Mouse (Mus musculus): ENCODE results near the gene Grcc10. TPM values are rescaled to one million over a fixed set of nuclear protein-coding genes. Genes with fewer than 3 reads are reported as not detected.
A peak's percentile ranks its signal among the peaks of the same experiment; 100 is the strongest.

Gene Grcc10
- polyA plus RNA-seq, 1 experiment from 2014 or later: 364 TPM

DNA sequence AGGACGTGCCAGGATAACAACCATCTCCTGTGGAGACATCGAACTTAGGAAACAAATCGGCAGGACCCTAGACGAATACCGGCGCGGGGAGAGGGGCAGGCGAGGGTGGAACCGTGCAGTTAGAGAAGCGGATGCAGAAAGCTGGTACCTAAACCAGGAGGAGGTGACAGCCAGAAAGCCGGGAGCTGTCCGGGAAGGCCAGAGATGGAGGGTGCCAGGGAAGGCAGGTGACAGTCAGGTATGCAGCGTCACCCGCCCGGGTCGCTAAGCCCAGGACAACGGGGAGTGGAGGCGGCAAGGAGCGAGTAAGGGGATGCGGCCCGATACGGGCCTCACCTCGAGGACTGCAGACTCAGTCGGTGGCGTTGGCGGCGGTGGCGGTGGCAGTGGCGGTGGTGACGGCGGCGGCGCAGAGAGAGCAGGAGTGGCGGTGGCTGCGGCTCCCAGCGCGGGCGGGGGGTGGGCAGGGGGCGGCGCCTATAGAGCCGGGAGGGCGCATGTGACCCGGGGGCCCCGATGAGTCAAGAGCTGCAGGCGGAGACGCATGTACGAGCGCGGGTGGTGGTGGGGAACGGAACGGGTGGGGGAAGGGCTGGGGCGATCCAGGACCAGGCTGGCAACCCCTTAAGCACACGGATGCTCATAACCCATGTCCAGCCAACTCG, 28.1 kb upstream of the Grcc10 start, which contains the start of gene Eno2:
Gene Eno2 (minus strand): TSS at position 573 of the 665 bp plus-strand sequence.
- peak; percentile 3; the same call in 1 of the 2 replicates for ATAC-seq (ENCODE audit: extremely low read depth, insufficient number of reproducible peaks, low FRiP score, low TSS enrichment)
- under 1% methylated on average over 54 of the region's 54 CpGs for WGBS
- Histone ChIP-seq H3K4me2 (peak within 1 kb of the TSS; percentile 77), H3K27me3 (replicated peaks) (peaks cover 43% of the 10 kb centered on the region), H3K27ac (replicated peaks) (no peak within 1 kb of the TSS), H3K4me3 (peak within 1 kb of the TSS; percentile 54), H3K36me3 (no peaks in the 10 kb centered on the region), H3K4me1 (peaks cover 27% of the 10 kb centered on the region), H3K9ac (peak within 1 kb of the TSS; percentile 78), H3K9me3 (no peaks in the 10 kb centered on the region)

- Histone ChIP-seq H3K9me3 (no peaks in the 10 kb centered on the region), H3K9ac (peak overlapping the region; percentile 78), H3K36me3 (no peaks in the 10 kb centered on the region), H3K4me1 (peaks cover 27% of the 10 kb centered on the region), H3K4me3 (peak overlapping the region; percentile 54), H3K27ac (replicated peaks) (no peak overlapping the region), H3K27me3 (replicated peaks) (peaks cover 48% of the 10 kb centered on the region), H3K4me2 (peak overlapping the region; percentile 77)
- ATAC-seq (ENCODE audit: extremely low read depth, insufficient number of reproducible peaks, low FRiP score, low TSS enrichment): no peak
- 6% methylated on average over 9 of the region's 9 CpGs for WGBS
Observed at GRCm38 (mm10) chr6:124768704-124769044, 27.5 kb upstream of the Grcc10 start.

DNA sequence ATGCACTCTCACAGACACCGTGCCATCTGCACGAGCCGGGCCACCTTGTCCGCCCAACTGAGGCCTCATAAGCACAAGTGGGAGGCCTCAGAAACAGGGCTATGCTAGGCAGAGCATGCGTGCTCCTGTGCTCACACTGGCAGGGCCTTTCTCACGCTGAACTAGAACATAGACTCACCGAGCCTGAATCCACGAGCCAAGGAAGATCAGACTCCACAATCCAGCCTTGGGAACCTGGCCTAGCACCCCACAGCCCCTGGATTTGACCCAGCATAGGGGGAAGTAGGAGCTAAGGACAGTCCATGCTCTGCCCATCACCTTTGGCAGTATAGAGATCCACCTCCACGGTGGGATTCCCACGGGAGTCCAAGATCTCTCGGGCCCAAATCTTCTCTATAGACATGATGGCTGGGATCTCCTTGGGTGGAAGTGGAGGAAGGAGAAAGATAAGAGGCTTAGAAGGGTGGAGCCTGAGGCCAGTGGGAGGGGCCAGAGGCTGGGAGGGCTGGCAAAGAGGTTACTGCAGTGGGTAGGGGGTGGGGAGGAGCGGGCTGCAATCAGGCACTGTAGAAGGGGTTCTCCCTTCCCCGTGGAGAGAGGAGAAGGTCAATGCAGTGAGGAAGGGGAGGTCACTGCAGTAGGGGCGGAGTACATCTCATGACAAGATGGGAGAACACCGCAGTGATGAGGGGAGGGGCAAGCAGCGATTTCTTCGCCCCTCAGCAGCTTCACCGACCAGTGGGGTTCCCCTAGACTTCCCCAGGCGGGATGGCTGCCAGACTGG, 26.9 kb upstream of the Grcc10 start:
- no peaks in the 10 kb centered on the region for H3K36me3 ChIP-seq
- peak overlapping the region; percentile 54 for H3K4me3 ChIP-seq
- peak; percentile 51; the same call in 1 of the 2 replicates for ATAC-seq (ENCODE audit: extremely low read depth, insufficient number of reproducible peaks, low FRiP score, low TSS enrichment)
- peaks cover 27% of the 10 kb centered on the region for H3K4me1 ChIP-seq
- H3K27me3 ChIP-seq (replicated peaks): peaks cover 48% of the 10 kb centered on the region
- H3K27ac ChIP-seq (replicated peaks): no peak overlapping the region
- no peaks in the 10 kb centered on the region for H3K9me3 ChIP-seq
- peak overlapping the region; percentile 77 for H3K4me2 ChIP-seq
- 26% methylated on average over 19 of the region's 19 CpGs for WGBS
- peak overlapping the region; percentile 78 for H3K9ac ChIP-seq

DNA sequence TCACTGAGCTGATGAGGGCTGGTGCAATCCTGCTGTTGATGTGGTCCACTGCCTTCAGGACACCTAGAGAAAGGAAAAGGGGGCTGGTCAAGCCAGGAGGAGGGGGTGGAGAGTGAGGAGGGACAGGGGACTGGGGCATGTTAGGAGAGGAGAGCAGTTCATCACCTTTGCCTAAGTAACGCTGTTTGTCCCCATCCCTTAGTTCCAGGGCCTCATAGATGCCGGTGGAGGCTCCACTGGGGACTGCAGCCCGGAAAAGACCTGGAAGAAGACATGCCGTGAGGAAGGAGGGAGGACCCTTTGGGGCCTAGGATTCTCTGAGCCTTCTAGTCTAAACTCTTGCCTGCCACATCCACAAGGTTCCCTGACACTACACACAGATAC, 26.4 kb upstream of the Grcc10 start:
- Histone ChIP-seq H3K27me3 (replicated peaks) (peaks cover 54% of the 10 kb centered on the region), H3K36me3 (no peaks in the 10 kb centered on the region), H3K4me1 (peaks cover 27% of the 10 kb centered on the region), H3K4me3 (no peak overlapping the region), H3K9ac (0 out of 2 replicates have a peak overlapping the region, but pooled peaks have one; percentile 24), H3K4me2 (no peak overlapping the region), H3K9me3 (no peaks in the 10 kb centered on the region), H3K27ac (replicated peaks) (no peak overlapping the region)
- WGBS: 46% methylated on average over 4 of the region's 4 CpGs
- no peak for ATAC-seq (ENCODE audit: extremely low read depth, insufficient number of reproducible peaks, low FRiP score, low TSS enrichment)

DNA sequence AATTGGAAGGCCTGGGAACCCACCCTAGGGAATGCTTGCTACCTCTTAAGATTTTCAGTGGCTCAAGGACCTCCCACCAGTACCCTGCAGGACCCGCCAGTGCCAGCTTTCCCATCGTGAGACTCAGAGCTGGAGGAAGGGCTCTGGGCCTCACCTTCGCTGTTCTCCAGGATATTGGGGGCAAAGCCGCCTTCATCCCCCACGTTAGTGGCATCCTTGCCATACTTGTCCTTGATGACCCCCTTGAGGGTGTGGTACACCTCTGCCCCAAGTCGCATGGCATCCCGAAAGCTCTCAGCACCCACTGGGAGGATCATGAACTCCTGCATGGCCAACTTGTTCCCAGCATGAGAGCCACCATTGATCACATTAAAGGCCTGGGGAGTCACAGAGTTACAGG, 24.8 kb upstream of the Grcc10 start:
- no peak for ATAC-seq (ENCODE audit: extremely low read depth, insufficient number of reproducible peaks, low FRiP score, low TSS enrichment)
- H3K4me3 ChIP-seq: no peak overlapping the region
- no peak overlapping the region for H3K4me2 ChIP-seq
- 79% methylated on average over 7 of the region's 7 CpGs for whole genome bisulfite sequencing
- H3K9ac ChIP-seq: no peak overlapping the region
- no peak overlapping the region for H3K27ac ChIP-seq (replicated peaks)
- no peaks in the 10 kb centered on the region for H3K9me3 ChIP-seq
- H3K4me1 ChIP-seq: peaks cover 27% of the 10 kb centered on the region
- H3K36me3 ChIP-seq: no peaks in the 10 kb centered on the region
- peaks cover 67% of the 10 kb centered on the region for H3K27me3 ChIP-seq (replicated peaks)

GRCm38 (mm10) chr6:124759259-124759658, 18.1 kb upstream of the Grcc10 start:
- ATAC-seq (ENCODE audit: extremely low read depth, insufficient number of reproducible peaks, low FRiP score, low TSS enrichment): no peak
- H3K4me3 ChIP-seq: peak overlapping the region; percentile 18
- under 1% methylated on average over 5 of the region's 5 CpGs for WGBS

GRCm38 (mm10) chr6:124758849-124759232, 17.7 kb upstream of the Grcc10 start:
- peak overlapping the region; percentile 98 for H3K9ac ChIP-seq
- ATAC-seq (ENCODE audit: extremely low read depth, insufficient number of reproducible peaks, low FRiP score, low TSS enrichment): no peak

More at GRCm38 (mm10) chr6:124759259-124759658, 18.1 kb upstream of the Grcc10 start:
- peaks cover 38% of the 10 kb centered on the region for H3K27me3 ChIP-seq (replicated peaks)
- H3K4me2 ChIP-seq: peak overlapping the region; percentile 84
- peaks cover 39% of the 10 kb centered on the region for H3K4me1 ChIP-seq
- H3K27ac ChIP-seq (replicated peaks): peak overlapping the region; percentile 99
- H3K36me3 ChIP-seq: no peaks in the 10 kb centered on the region
- no peaks in the 10 kb centered on the region for H3K9me3 ChIP-seq
- peak overlapping the region; percentile 98 for H3K9ac ChIP-seq

GRCm38 (mm10) chr6:124757909-124758848, 17.0 kb upstream of the Grcc10 start:
- H3K4me3 ChIP-seq: peak overlapping the region; percentile 83
- peaks cover 29% of the 10 kb centered on the region for H3K27me3 ChIP-seq (replicated peaks)
- ATAC-seq (ENCODE audit: extremely low read depth, insufficient number of reproducible peaks, low FRiP score, low TSS enrichment): no peak
- whole genome bisulfite sequencing: 40% methylated on average over 5 of the region's 5 CpGs
- H3K9me3 ChIP-seq: no peaks in the 10 kb centered on the region
- H3K4me1 ChIP-seq: peaks cover 49% of the 10 kb centered on the region
- H3K4me2 ChIP-seq: peak overlapping the region; percentile 84
- peak overlapping the region; percentile 98 for H3K9ac ChIP-seq
- peak overlapping the region; percentile 99 for H3K27ac ChIP-seq (replicated peaks)
- 0 out of 2 replicates have a peak, but pooled peaks cover 5% of the 10 kb centered on the region for H3K36me3 ChIP-seq

More at GRCm38 (mm10) chr6:124758849-124759232, 17.7 kb upstream of the Grcc10 start:
- Histone ChIP-seq H3K4me1 (peaks cover 43% of the 10 kb centered on the region), H3K4me2 (peak overlapping the region; percentile 84), H3K27me3 (replicated peaks) (peaks cover 35% of the 10 kb centered on the region), H3K9me3 (no peaks in the 10 kb centered on the region), H3K4me3 (peak overlapping the region; percentile 18), H3K27ac (replicated peaks) (peak overlapping the region; percentile 99), H3K36me3 (0 out of 2 replicates have a peak, but pooled peaks cover under 1% of the 10 kb centered on the region)
- WGBS: 47% methylated on average over 2 of the region's 2 CpGs

GRCm38 (mm10) chr6:124757351-124757880, 16.2 kb upstream of the Grcc10 start:
- Histone ChIP-seq H3K27ac (replicated peaks) (peak overlapping the region; percentile 99), H3K4me3 (peak overlapping the region; percentile 83), H3K4me1 (peaks cover 49% of the 10 kb centered on the region), H3K4me2 (peak overlapping the region; percentile 84), H3K27me3 (replicated peaks) (peaks cover 21% of the 10 kb centered on the region), H3K36me3 (peaks cover 12% of the 10 kb centered on the region; the same call in 1 of the 2 replicates), H3K9me3 (no peaks in the 10 kb centered on the region), H3K9ac (peak overlapping the region; percentile 98)
- WGBS: 12% methylated on average over 5 of the region's 5 CpGs
- ATAC-seq (ENCODE audit: extremely low read depth, insufficient number of reproducible peaks, low FRiP score, low TSS enrichment): no peak

- H3K4me2 ChIP-seq: peak overlapping the region; percentile 84
- peaks cover 18% of the 10 kb centered on the region for H3K27me3 ChIP-seq (replicated peaks)
- H3K4me3 ChIP-seq: peak overlapping the region; percentile 83
- peak overlapping the region; percentile 99 for H3K27ac ChIP-seq (replicated peaks)
- peak; percentile 50; the same call in 1 of the 2 replicates for ATAC-seq (ENCODE audit: extremely low read depth, insufficient number of reproducible peaks, low FRiP score, low TSS enrichment)
- H3K36me3 ChIP-seq: peaks cover 16% of the 10 kb centered on the region; the same call in 1 of the 2 replicates
- WGBS: 1% methylated on average over 42 of the region's 54 CpGs
- H3K9ac ChIP-seq: peak overlapping the region; percentile 98
- no peaks in the 10 kb centered on the region for H3K9me3 ChIP-seq
- peaks cover 49% of the 10 kb centered on the region for H3K4me1 ChIP-seq
Observed at GRCm38 (mm10) chr6:124756652-124757350, 15.6 kb upstream of the Grcc10 start.

All from heart, embryonic 13.5 days (tissue).